Mouse (Mus musculus) left cerebral cortex, postnatal 14 days (tissue): ENCODE measurements around the gene Ebi3. TPM values are rescaled to one million over a fixed set of nuclear protein-coding genes. Genes with fewer than 3 reads are reported as not detected.

Source experiments
- DNase-seq, 2 experiments: peaks; one replicate each; pipeline ENCODE4 v3.0.0; 2021 to 2022; ENCODE audit warnings: low spot score in 2 of 2, mixed read lengths in 1 of 2
- intact Hi-C: fragments of 180-260 bp; cut with DNase I; formaldehyde crosslinking; loops from one replicate; pipeline ENCODE4 v1.15.1; 2025
- total RNA-seq, 2 experiments: library from RNA; stranded (reverse); gene quantifications; 2 replicates each; pipeline ENCODE4 v1.2.3; 2021

The Ebi3 gene
- total RNA-seq, 2 experiments from 2014 or later: 2.0 to 3.3 TPM

DNA sequence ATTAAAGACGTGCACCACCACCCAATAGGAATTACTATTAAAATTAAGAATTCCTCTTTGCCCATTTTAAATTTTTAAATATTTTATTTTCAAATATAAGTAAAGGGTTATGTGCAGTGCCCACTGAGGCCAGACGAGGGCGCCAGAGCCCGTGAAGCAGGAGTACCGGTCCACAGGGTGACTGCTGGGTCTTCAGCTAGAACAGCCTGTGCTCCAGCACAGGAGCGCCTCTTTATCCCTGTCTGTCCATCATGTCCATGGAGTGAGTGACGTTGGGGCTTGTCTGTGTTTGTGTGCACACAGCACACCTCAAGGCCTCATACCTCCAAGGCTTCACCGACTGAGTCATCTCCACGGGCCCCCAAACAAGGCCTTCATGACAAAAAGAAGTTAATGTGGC, 4.7 kb downstream of the Ebi3 start:
- intact Hi-C loops: loop anchor here (5.0 kb wide), 1 partner anchor 255 kb away; no protein-coding TSS in a partner anchor
- peak; percentile 71 to 79 for DNase-seq

DNA sequence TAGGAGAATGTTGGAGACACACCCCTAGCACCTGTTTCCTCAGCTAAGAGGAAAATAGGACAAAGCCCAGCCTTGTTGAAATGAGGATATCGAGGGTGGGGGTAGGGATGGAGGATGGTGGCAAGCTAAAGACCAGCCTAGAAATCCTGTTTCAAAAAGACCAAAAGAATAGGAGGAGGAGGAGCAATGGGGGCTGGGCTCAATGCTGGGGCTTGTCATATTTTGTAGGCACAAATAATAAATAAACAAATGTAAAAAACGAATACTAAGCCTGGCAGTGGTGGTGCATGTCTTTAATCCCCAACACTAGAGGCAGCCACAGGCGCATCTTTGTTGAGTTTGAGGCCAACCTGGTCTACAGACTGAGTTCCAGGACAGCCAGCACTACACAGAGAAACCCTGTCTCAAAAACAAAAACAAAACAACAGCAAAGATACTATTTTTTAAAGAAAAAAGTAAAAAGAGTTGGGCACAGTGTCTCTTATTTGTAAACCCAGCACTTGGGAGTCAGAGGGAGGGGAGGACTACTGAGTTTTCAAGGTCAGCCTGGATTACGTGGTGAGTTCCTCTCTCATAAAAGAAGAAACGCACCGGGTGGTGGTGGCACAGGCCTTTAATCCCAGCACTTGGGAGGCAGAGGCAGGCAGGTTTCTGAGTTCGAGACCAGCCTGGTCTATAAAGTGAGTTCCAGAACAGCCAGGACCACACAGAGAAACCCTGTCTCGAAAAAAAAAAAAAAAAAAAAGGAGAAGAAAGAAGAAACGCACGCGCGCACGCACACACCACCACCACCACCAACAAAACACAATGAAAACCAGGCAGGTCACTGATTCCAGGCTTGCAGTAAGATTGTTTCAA, 5.5 kb downstream of the Ebi3 start:
- intact Hi-C loops: loop anchor here (5.0 kb wide), 1 partner anchor 256 kb away; no protein-coding TSS in a partner anchor
- DNase-seq: no peak

DNA sequence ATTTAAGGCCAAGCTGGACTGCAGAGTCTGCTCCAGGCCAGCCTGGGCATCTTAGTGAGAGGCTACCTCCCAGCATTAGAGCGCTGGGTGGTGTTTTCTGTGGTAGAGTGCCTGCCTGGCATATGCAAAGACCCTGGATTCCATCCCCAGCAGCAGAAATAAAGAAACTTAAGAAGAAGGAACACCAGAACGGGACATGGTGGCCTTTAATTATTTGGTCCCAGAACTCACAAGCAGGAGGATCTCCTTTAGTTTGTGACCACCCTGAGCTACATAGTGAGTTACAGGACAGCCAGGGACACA, 6.1 kb downstream of the Ebi3 start:
- intact Hi-C loops: loop anchor here (5.0 kb wide), 1 partner anchor 256 kb away; no protein-coding TSS in a partner anchor
- DNase-seq: no peak

DNA sequence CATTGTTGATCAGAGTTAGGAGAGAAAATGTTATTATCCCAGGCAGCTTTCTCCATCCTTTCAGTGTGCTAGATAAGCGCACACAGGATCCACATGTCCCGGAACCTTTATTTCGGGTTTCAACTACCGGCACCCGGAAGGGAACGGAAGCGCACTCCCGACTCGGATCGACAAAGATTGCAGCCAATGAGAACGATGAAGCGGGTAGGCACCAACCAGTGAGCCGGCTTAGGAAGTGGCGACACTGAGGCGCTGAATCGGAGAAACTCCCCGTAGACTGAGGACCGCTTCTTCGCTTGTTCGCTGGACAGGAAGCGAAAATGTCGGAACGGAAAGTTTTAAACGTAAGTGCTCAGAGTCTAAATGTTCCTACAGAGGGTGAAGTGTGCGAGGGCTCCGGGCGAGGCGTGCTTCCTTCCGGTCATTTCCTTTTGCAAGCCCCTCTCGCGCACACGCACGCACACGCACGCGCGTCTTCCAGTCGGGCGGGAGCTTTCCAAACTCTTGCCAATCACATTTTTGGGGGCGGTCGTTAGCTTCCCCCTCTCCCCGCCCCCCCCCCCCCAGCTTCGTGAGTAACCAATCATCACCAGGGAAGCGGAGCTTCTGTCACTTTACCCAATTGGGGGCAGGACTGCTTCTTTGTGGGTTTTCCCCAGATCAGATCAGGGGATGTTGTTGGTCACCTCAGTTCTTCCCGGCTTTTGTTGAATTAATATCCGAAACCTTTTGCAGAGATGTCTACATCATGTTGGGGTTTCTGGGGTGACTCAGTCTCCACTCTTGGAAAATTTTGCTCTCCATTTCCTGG, 6.7 kb downstream of the Ebi3 start, which contains the start of gene Yju2:
Gene Yju2, plus strand, starts transcription at position 182 of the 811 bp plus-strand sequence.
- peak; percentile 95 to 98 for DNase-seq
- intact Hi-C loops: loop anchor here (5.0 kb wide), 1 partner anchor 257 kb away; no protein-coding TSS in a partner anchor

DNA sequence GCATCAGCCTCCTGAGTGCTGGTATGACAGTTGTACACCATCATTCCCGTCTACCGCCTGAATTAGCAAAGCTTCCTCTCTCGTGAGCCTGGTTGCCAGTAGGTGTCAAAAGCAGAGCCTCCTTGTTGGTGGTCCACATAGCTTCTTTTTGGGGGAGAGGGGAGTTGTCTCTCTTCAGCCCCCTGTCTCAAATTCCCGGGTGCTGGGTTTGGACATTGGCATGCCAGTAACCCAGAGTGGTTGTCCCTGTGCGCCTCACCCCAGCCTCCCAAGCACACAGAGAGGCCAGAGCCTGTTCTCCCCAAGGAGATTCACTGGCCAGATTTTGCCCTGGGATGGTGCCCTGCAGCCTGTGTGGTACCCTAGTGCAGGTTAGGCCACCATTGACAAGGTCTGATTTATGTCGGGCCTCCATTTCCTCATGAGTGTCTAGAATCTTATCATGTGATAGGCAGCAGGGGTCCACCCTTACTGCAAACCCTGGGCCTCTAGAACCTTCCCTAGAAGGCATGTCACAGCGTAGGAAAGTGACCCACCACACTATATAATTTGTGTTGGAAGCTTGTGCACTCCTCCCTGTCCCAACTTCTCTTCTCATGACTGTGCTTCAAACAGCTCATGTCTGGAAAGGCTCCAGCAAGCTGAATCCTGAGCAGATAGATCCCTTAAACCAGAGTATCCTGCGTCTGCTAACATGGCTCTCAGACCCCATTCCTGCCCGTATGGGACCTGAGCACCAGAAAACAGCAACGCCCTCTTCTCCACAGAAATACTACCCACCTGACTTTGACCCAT, 7.7 kb downstream of the Ebi3 start:
- DNase-seq: no peak
- intact Hi-C loops: loop anchor here (5.0 kb wide), 1 partner anchor 258 kb away; no protein-coding TSS in a partner anchor

DNA sequence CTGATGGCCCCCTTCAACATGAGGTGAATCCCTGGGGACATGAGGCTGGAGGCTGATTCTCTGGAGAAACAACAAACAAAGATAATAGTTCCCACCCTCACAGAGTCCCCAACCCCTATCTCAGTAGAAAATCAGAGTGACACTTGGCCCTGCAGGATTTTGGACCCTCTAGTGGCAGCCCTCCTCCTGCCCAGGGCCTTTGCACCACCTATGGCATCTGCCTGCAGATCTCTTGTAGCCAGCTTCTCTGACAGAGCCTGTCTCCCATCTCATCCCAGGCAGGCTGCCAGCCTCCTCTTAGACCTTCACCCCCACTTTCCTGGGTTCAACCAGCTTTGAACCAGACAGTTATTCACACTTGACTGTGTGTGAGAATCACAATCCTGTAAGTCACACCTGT, 8.4 kb downstream of the Ebi3 start:
- intact Hi-C loops: no loop called here
- no peak for DNase-seq

DNA sequence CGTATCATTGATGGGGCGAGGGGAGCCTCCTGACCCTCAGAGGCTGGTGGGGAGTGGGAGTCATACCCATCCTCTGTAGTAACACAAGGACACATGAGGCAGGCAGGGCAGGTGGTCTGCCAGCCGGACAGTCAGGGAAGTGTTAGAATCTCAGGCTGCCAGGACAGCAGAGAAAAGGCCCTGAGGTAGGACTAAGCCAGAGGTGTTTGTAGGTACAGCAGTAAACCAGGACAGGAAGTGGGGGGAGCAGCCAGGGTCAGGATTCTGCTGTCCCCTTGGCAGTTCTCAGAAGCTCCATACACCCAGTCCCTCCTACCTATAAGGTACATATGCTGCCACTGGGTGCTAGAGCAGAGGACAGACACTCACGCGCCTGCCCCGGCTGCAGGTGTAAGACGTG, 9.2 kb downstream of the Ebi3 start:
- intact Hi-C loops: no loop called here
- no peak for DNase-seq

DNA sequence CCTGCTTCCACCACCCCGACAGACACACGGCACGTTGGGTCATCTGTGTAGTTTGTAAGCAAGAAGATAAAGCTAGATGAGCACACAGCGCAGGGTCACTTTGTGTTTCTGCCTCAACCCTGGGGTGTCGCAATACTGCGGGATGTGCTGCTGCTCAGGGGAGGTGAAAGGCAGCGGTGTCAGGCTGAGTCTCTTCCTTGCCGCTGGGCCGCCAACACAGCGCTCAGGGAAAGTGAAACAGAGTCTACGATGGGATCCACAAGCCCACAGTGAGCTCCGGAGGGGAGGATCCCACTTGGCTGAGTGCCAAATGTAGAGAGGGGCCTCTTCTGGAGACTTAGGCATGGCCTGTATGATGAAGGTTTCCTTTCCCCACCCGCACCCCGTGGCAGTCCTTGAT, 10.7 kb downstream of the Ebi3 start:
- intact Hi-C loops: no loop called here
- DNase-seq: no peak

DNA sequence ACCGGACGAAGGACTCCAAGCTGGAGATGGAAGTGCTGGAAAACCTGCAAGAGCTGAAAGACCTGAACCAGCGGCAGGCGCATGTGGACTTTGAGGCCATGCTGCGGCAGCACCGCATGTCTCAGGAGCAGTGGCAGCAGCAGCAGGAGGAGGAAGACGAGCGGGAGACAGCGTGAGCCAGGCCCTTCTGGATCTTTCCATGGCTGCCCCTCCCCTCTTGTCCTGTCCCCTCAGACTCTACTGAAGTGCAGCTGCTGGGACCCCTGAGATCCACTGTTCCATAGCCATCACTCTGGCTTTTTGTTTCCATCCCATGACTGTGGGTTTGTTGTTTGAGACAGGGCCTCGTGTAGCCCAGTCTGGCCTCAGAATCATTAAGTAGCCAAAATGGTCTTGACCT, 12.1 kb downstream of the Ebi3 start:
- intact Hi-C loops: no loop called here
- no peak for DNase-seq

DNA sequence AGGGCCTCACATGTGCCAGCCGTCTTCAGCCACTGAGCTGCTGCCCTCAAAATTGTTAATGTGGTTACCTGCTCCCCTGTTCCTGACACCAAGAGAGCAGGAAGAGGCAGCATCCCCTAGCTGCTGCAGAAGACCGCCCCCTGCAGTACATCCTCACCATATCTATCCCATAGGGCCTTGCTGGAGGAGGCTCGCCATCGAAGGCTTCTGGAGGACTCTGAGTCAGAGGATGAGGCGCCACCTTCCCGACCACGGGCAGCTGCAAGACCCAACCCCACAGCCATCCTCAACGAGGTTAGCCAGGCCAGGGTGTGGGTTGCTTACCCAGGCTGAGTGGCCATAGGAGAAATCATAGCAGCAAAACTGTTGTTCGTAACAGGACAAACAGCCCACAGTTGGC, 12.6 kb downstream of the Ebi3 start:
- DNase-seq: no peak
- intact Hi-C loops: no loop called here

DNA sequence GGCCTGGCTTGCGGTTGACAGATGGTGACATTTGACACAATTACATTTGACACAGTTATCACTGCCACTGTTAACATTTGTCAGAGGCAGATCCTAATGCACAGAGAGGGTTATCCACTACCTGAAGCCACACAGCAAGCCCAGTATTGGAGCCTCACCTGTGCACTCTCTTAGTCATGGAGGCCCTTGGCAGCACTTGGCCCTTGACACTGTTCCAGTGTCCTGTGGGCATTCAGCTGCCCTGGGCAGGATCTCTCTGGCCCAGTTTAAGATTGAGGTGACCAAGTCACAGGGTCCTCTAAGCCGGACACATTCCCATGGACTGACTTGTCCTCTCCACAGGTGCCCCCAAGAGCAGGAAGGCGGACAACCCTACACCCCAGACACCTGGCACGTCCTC, 14.7 kb downstream of the Ebi3 start:
- intact Hi-C loops: no loop called here
- DNase-seq: no peak

DNA sequence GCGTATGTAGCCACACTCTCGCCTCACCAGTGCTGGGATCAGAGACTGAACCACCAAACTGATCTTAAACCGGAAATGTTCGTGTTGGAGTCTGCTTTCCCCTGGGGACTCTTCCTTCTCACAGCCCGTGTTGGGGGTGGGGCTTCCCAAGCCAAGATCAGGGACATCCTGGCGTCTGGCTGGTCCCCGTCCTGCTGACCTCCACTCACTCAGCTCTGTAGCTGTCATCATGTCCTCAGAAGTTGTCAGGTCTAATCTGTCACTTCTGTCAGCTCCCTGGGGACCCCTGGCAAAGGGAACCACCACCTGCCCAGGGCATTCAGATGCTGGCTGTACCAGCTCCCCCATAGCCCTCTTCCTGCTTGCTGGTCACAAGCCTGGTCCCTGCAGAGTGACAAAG, 15.8 kb downstream of the Ebi3 start:
- intact Hi-C loops: no loop called here
- no peak for DNase-seq

DNA sequence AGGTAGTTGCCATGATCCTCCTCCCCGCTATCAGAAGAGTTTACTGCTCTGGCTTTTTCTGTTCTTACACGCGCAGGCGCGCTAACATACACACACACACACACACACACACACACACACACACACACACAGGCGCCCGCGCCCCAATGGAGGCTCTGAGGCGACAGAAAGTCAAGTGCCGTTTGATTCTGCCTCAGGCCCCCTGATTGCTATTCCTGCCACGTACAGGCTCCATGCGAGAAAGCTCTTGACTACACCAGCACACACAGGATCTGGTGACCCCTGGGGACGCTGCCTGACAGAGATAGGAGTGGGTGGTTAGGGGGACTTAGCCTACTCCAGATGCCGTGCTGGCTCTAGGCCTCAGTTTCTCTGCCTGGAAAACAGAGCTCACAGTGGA, 17.1 kb downstream of the Ebi3 start:
- DNase-seq: peak; percentile 66 to 80
- intact Hi-C loops: no loop called here

DNA sequence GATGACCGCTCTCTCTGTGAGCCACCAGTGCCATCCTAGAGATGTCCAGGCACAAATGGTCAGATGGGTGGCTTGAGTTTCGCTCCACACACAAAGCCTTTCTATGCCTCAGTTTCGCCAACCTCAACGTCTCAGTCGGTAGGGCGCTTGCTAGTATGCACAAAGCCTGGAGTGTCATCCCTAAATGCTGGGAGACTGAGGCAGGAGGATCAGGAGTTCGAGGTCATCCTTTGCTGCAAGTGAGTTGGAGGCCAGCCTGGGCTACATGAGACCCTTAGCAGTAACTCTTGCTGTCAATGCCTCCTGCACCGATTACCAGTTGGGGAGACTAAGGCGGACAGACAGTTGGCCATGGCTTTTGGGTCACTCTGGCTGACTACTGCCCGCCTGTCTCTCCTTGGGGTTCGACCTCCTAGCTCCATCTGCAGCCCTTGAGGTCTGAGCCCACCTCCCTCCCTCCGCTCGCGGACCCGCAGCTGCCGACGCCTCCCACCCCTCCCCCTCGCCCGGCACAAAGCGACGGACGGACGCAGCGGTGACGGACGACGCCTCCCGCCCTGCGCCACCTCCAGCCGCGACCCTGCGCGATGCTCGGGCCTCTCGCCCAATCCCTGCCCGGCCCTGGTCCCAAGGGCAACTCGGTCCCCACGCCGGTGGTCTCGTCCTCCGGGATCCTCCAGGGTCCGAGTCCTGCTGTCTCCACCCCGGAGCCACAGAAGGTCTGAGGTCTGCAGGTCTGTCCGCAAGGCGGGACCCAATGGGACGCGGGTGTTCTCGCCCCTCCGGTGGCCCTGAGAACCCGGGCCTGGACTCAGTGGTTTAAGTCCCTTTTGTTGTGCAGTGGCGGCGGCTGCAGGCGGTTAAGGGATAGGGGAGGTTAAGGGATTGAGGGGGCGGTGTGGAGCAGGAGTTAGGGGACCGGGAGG, 17.8 kb downstream of the Ebi3 start, which contains the start of gene Shd:
Gene Shd, plus strand, starts transcription at position 502 of the 926 bp plus-strand sequence.
- DNase-seq: no peak
- intact Hi-C loops: no loop called here

DNA sequence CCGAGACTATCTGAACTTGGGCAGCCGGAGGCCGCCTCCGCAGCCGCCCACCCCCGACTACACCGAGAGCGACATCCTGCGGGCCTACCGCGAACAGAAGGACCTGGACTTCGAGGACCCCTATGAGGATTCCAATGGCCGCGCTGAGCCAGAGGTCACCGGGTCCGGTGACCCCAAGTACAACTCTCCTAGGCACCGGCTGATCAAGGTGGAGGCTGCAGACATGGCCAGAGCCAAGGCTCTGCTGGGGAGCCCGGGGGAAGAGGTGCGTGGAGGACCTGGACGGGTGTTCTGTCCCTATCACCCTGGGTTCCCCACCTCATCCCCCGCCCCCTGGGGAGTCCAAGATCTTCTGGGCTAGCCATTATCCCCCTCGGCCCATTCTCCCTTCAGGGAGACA, 19.0 kb downstream of the Ebi3 start:
- intact Hi-C loops: no loop called here
- DNase-seq: no peak

DNA sequence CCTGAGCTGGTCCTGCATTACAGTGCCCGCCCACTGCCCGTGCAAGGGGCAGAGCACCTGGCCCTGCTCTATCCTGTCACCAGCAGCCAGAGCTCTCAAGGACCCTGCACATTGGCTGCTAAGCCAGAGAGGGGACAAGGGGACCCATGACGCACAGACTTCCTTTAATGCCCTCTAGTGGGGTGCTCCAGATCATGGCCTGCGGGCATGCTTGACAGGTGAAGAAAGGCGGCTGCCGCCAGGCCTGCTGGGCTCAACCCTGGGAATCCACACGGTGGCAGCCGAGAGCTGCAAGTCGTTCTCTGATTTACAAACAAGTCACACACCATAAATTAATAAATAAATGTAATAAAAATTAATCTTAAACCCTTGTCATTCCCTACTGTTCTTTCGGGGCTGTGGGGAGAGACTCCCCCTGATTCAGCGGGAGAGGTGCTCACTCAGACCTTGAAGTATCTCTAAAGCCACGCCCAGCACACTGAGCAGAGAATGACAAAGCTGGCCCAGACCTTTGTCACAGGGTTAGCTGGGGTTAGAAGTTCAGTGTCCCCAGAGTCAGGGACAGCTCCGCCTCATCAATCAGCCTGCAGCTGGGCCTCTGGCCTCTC, 23.9 kb downstream of the Ebi3 start:
- peak; percentile 76 to 81 for DNase-seq
- intact Hi-C loops: no loop called here

DNA sequence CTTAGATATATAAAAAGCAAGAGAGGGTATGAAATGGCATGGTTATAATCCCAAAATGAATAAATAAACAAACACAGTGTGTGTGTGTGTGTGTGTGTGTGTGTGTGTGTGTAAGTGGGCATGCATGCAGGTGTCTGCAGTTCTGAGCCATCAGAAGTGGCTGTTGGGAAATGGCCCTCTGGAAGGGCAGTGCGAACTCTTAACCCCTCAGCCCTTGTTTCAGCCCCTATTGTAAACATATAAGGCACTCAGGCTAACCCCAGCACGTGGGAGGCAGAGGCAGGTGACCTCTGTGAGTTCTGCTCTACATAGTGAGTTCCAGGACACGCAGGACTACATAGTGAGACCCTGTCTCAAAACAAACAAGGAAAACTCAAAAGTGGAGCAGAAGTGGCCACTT, 24.9 kb downstream of the Ebi3 start:
- no peak for DNase-seq
- intact Hi-C loops: no loop called here
